19 mouse cellular contexts compared by ENCODE assay signal in the genomic region with DNA sequence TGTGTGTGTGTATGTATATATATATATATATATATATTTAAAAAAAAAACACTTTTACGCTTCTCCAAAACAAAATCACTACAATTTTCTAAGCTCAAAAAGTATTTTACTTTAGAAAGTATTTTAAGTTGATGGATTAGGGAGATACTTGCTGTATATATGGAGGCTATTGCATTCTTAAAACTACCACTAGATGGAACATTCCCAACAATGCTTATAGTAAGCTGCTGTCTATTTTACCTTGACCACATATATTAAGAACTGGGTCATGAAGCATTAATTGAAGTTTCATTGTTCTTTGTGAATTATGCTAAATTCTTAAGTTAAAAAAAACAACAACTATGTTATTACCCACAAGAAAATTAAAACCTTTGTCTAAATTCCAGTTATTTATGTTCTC. TPM values are rescaled to one million over a fixed set of nuclear protein-coding genes. Genes with fewer than 3 reads are reported as not detected.
A peak's percentile ranks its signal among the peaks of the same experiment; 100 is the strongest.
DNase-seq lines count a peak whose midpoint lies in the region; ATAC-seq and TF ChIP-seq lines count a peak whose summit lies in the region.
"Had no signal": no experiment of that assay in that cellular context is flagged by ENCODE, and none has a peak within 500 bp of the region (broad histone marks: within the 10 kb centered on the region; RNA-seq: fewer than 3 reads in every experiment).

No protein-coding gene starts in this region.

- TF ChIP-seq CTCF in liver, postnatal 0 days (IDR thresholded peaks at IDR 0.05; ENCODE audit: low read depth), result peak; percentile 36; the same call in 1 of the 2 replicates
- TF ChIP-seq CTCF in E14TG2a.4 (conservative IDR thresholded peaks at IDR 0.05; ENCODE audit: low read length), result peak; percentile 14

- no peaks in the 10 kb centered on the region for H3K9me3 ChIP-seq in hindbrain, embryonic 14.5 days (ENCODE audit: control insufficient read depth, low read length)
- H3K9me3 ChIP-seq in hindbrain, embryonic 11.5 days (ENCODE audit: control insufficient read depth, low read length), result no peaks in the 10 kb centered on the region
- no peaks in the 10 kb centered on the region for H3K9me3 ChIP-seq in liver, postnatal 0 days (ENCODE audit: low read length)
- H3K9me3 ChIP-seq in E14TG2a.4 (ENCODE audit: low read length), result no peaks in the 10 kb centered on the region
- H3K9me3 ChIP-seq: embryonic facial prominence, embryonic 13.5 days; limb, embryonic 15.5 days; lung, embryonic 15.5 days; neural tube, embryonic 12.5 days had no signal

- no peak overlapping the region for H3K4me2 ChIP-seq in hindbrain, embryonic 14.5 days (replicated peaks)
- H3K4me2 ChIP-seq in hindbrain, embryonic 11.5 days (replicated peaks; ENCODE audit: low read depth, low read length), result no peak overlapping the region
- H3K4me2 ChIP-seq in liver, postnatal 0 days (ENCODE audit: low read depth, low read length), result no peak overlapping the region
- H3K4me2 ChIP-seq: embryonic facial prominence, embryonic 13.5 days; limb, embryonic 15.5 days; lung, embryonic 15.5 days; neural tube, embryonic 12.5 days had no signal

- no peaks in the 10 kb centered on the region for H3K36me3 ChIP-seq in hindbrain, embryonic 14.5 days (replicated peaks; ENCODE audit: control insufficient read depth, insufficient read depth)
- no peaks in the 10 kb centered on the region for H3K36me3 ChIP-seq in hindbrain, embryonic 11.5 days (ENCODE audit: control insufficient read depth, insufficient read depth, low read length)
- H3K36me3 ChIP-seq in liver, postnatal 0 days (replicated peaks; ENCODE audit: insufficient read depth, low read length), result no peaks in the 10 kb centered on the region
- H3K36me3 ChIP-seq in E14TG2a.4 (ENCODE audit: insufficient read depth, low read length), result peaks cover 46% of the 10 kb centered on the region
- H3K36me3 ChIP-seq: limb, embryonic 15.5 days; lung, embryonic 15.5 days; neural tube, embryonic 12.5 days had no signal

- ATAC-seq in hindbrain, embryonic 14.5 days (ENCODE audit: low FRiP score), result no peak
- no peak for ATAC-seq in hindbrain, embryonic 11.5 days (ENCODE audit: low FRiP score)
- ATAC-seq in liver, postnatal 0 days, result no peak
- ATAC-seq: Patski had no signal

- no peak for TF ChIP-seq EP300 in liver, postnatal 0 days (IDR thresholded peaks at IDR 0.05; ENCODE audit: low read depth)

- no peaks in the 10 kb centered on the region for H3K4me1 ChIP-seq in hindbrain, embryonic 14.5 days (replicated peaks; ENCODE audit: control insufficient read depth, insufficient read depth, low read length)
- no peaks in the 10 kb centered on the region for H3K4me1 ChIP-seq in hindbrain, embryonic 11.5 days (replicated peaks; ENCODE audit: control insufficient read depth, insufficient read depth, low read length)
- H3K4me1 ChIP-seq in liver, postnatal 0 days (ENCODE audit: insufficient read depth), result no peaks in the 10 kb centered on the region
- H3K4me1 ChIP-seq in E14TG2a.4 (replicated peaks; ENCODE audit: low read depth, low read length), result no peaks in the 10 kb centered on the region
- H3K4me1 ChIP-seq: embryonic facial prominence, embryonic 13.5 days; limb, embryonic 15.5 days; lung, embryonic 15.5 days; neural tube, embryonic 12.5 days had no signal

- no peaks in the 10 kb centered on the region for H3K27me3 ChIP-seq in hindbrain, embryonic 14.5 days (ENCODE audit: control insufficient read depth, insufficient read depth, low read length)
- H3K27me3 ChIP-seq in hindbrain, embryonic 11.5 days (ENCODE audit: control insufficient read depth, insufficient read depth, low read length), result no peaks in the 10 kb centered on the region
- no peaks in the 10 kb centered on the region for H3K27me3 ChIP-seq in liver, postnatal 0 days (ENCODE audit: insufficient read depth, low read length)
- H3K27me3 ChIP-seq in E14TG2a.4 (ENCODE audit: insufficient read depth, low read length), result no peaks in the 10 kb centered on the region
- H3K27me3 ChIP-seq: limb, embryonic 15.5 days; lung, embryonic 15.5 days; neural tube, embryonic 12.5 days had no signal

- 100% methylated on average over 1 of the region's 1 CpGs for WGBS in hindbrain, embryonic 14.5 days
- WGBS in hindbrain, embryonic 11.5 days, result 100% methylated on average over 1 of the region's 1 CpGs
- 89% methylated on average over 1 of the region's 1 CpGs for WGBS in liver, postnatal 0 days (ENCODE audit: insufficient replicate concordance)

- peak; percentile 29 for DNase-seq in hindbrain, embryonic 14.5 days (ENCODE audit: low spot score)
- DNase-seq in hindbrain, embryonic 11.5 days (ENCODE audit: low spot score), result no peak
- no peak for DNase-seq in liver, postnatal 0 days
- no peak for DNase-seq in liver
- peak; percentile 7 for DNase-seq in induced T-regulatory cell, adult 2 months (ENCODE audit: low read depth)
- no peak for DNase-seq in kidney, adult 18-20 months
- no peak for DNase-seq in testis, postnatal 10 days (ENCODE audit: low spot score)
- DNase-seq: adrenal gland, postnatal 36 days; cerebellum, adult 8-10 months; gastrocnemius, postnatal 25 days; heart, postnatal 14 days; right cerebral cortex, postnatal 14 days; thymus, postnatal 36 days had no signal

- H3K4me3 ChIP-seq in hindbrain, embryonic 14.5 days (replicated peaks; ENCODE audit: low read length), result no peak overlapping the region
- H3K4me3 ChIP-seq in hindbrain, embryonic 11.5 days (ENCODE audit: low read depth, low read length), result no peak overlapping the region
- H3K4me3 ChIP-seq in liver, postnatal 0 days (ENCODE audit: low read depth, low read length), result no peak overlapping the region
- H3K4me3 ChIP-seq in E14TG2a.4 (replicated peaks; ENCODE audit: low read length), result no peak overlapping the region
- H3K4me3 ChIP-seq: embryonic facial prominence, embryonic 13.5 days; limb, embryonic 15.5 days; lung, embryonic 15.5 days; neural tube, embryonic 12.5 days had no signal

- no peak overlapping the region for H3K9ac ChIP-seq in hindbrain, embryonic 14.5 days
- H3K9ac ChIP-seq in hindbrain, embryonic 11.5 days (ENCODE audit: low read depth, low read length), result no peak overlapping the region
- H3K9ac ChIP-seq in liver, postnatal 0 days (replicated peaks), result no peak overlapping the region
- H3K9ac ChIP-seq: embryonic facial prominence, embryonic 13.5 days; limb, embryonic 15.5 days; lung, embryonic 15.5 days; neural tube, embryonic 12.5 days had no signal

- no peak overlapping the region for H3K27ac ChIP-seq in hindbrain, embryonic 14.5 days
- H3K27ac ChIP-seq in hindbrain, embryonic 11.5 days (ENCODE audit: low read depth, low read length), result no peak overlapping the region
- no peak overlapping the region for H3K27ac ChIP-seq in liver, postnatal 0 days (ENCODE audit: low read depth)
- H3K27ac ChIP-seq: embryonic facial prominence, embryonic 13.5 days; limb, embryonic 15.5 days; lung, embryonic 15.5 days; neural tube, embryonic 12.5 days had no signal

RNA-seq across cellular contexts. Expression of gene Pdk3, which starts 24.0 kb away (rescaled TPM):
- polyA plus RNA-seq in hindbrain, embryonic 14.5 days (2014; fragmentation: Nextera tagmentation; extraction: Ambion mirVana), result 25.6 and 27.8 TPM in 2 replicates
- polyA plus RNA-seq in hindbrain, embryonic 11.5 days (2014; fragmentation: Nextera tagmentation; extraction: Ambion mirVana), result 63.5 and 68.7 TPM in 2 replicates
- polyA plus RNA-seq in liver, postnatal 0 days (2015; fragmentation: Nextera tagmentation; extraction: Ambion mirVana), result 14.9 and 15.2 TPM in 2 replicates

Comparison
In these comparisons a context has a peak if more than half of its experiments do, and no peak if none do; other contexts are left out.
1. DNase-seq: peak in hindbrain, embryonic 14.5 days (single experiment) and induced T-regulatory cell, adult 2 months (single experiment); none in hindbrain, embryonic 11.5 days (single experiment), liver, postnatal 0 days (single experiment), liver (single experiment), kidney, adult 18-20 months (single experiment) and testis, postnatal 10 days (single experiment).